Mouse (Mus musculus): ENCODE measurements around the gene Adh4. TPM values are rescaled to one million over a fixed set of nuclear protein-coding genes. Genes with fewer than 3 reads are reported as not detected.

The Adh4 gene
- polyA plus RNA-seq (2017; shearing (Covaris generic)): not detected

DNA sequence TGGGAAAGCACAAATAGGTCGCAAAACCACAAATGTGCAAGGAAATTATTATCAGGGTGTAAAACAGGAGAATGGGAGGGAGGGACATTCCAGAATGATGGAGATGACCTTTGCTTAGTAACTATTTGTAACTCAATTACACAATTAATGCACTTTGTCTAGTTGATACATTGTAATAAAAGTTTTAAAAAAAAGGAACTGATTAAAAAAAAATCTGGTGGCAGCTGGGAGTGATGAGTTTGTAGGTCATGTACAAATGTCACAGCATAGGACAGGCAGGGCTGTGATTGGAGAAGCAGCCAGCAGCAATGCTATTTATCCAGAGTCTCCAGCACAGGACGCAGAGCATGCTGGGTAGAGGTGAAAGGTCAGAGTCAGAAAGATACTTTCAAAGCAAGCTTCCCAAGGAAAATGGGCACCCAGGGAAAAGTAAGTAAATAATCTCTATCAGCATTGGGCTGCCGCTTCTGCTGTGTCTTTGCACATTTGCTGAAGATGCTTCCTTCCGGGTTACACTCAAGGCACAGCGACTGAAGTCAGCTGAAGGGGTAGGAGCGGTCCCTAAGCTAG lies at the start of gene Adh4:
TSS of gene Adh4 (plus strand) at position 346 of the 570 bp plus-strand sequence.

DNA sequence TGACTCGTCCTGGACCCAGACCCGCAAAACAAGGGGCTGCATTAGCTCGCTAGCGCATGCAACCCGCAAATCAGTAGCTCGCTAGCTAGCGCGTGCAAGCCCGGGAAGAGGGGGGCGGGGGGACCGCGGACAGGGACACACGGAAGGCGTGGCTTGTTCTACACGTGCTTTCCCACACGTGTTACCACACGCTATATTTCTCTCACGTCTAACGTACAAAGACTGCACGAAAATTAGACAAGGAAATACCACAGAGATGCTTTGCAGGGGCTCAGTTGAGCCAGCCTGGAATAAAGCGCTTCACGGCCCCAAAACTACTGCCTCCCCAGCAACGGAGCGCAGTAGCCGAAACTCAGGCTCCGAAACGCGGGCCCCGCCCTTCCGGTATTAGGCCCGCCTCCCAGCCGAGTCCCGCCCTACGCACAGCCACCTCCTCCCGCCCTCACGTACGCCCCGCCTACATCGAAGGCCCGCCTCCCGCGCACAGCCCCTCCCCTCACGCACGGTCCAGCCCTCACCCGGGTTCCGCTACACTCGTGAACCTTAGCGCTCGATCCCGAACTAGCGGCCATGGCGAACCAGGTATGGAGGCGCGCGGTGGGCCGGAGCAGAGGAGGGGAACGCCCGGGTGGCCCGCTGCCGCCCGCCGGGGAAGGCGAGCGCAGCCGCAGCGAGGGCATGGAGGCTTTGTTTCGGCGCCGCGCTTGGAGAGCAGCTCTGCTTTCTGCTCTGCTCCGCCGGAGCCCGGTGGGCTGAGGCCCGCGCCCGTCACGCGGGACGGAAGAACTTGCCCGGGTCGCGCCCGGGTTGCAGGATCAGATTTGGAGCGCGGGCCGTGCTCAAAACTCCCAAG lies 27.6 kb downstream of the Adh4 start, which contains the start of gene Adh5:
TSS of gene Adh5 (plus strand) at position 482 of the 853 bp plus-strand sequence.

Other genes with a start within 250 kb of the Adh4 start
- gene 4930579F01Rik, start 221.6 kb upstream of the Adh4 start, polyA plus RNA-seq (2017; shearing (Covaris generic)): 1 to 10 TPM in 1 of 2 experiments, not detected in 1; 1.2 TPM
- gene Adh7, start 197.7 kb upstream of the Adh4 start, polyA plus RNA-seq (2017; shearing (Covaris generic)): under 1 TPM in 1 of 2 experiments, not detected in 1; 0.84 TPM
- 1 to 10 TPM; 3.9 to 7.1 TPM for gene Adh1, start 154.5 kb upstream of the Adh4 start, polyA plus RNA-seq (2017; shearing (Covaris generic))
- under 1 TPM in 1 of 2 experiments, not detected in 1; 0.50 TPM for gene Adh6a, start 102.2 kb upstream of the Adh4 start, polyA plus RNA-seq (2017; shearing (Covaris generic))
- under 1 TPM in 1 of 2 experiments, not detected in 1; 0.11 TPM for gene Adh6b, start 73.7 kb upstream of the Adh4 start, polyA plus RNA-seq (2017; shearing (Covaris generic))
- gene Adh5, start 27.6 kb downstream of the Adh4 start, polyA plus RNA-seq (2017; shearing (Covaris generic)): 100 to 1,000 TPM; 126 to 168 TPM
- gene Metap1, start 74.0 kb downstream of the Adh4 start, polyA plus RNA-seq (2017; shearing (Covaris generic)): 10 to 100 TPM; 39.0 to 39.1 TPM
- gene Eif4e, start 110.7 kb downstream of the Adh4 start, polyA plus RNA-seq (2017; shearing (Covaris generic)): 100 to 1,000 TPM; 185 to 207 TPM

All from inflammation-experienced regulatory T-cells (primary cell).